Mouse (Mus musculus): ENCODE measurements at regions not wholly inside any gene's neighbourhood (a gene's known extent, or its start where the extent isn't known, plus 50 kb on each side); places are given as distances from the start of the nearest gene placed in this dataset.

- Histone ChIP-seq H3K36me3 (ENCODE audit: control insufficient read depth in 1 of 2, insufficient read depth in 2 of 2, low read length in 2 of 2) (no peaks in the 10 kb centered on the region), H3K27ac (ENCODE audit: control insufficient read depth, low read depth, low read length) (no peak overlapping the region), H3K27me3 (ENCODE audit: control insufficient read depth in 1 of 2, insufficient read depth in 2 of 2, low read length in 2 of 2) (no peaks in the 10 kb centered on the region), H3K9me3 (replicated peaks; ENCODE audit: insufficient read depth, low read length) (no peaks in the 10 kb centered on the region), H3K4me1 (ENCODE audit: control insufficient read depth in 1 of 2, insufficient read depth in 2 of 2, low read length in 2 of 2) (no peaks in the 10 kb centered on the region), H3K79me2 (ENCODE audit: control insufficient read depth, insufficient read depth, low read length, poor library complexity) (no peaks in the 10 kb centered on the region), H3K9ac (ENCODE audit: control insufficient read depth, low read depth, low read length, poor library complexity, severe bottlenecking) (no peak overlapping the region), H3K4me3 (ENCODE audit: control insufficient read depth in 1 of 2, insufficient read depth in 1 of 2, low read depth in 2 of 2, low read length in 2 of 2) (no peak overlapping the region)
- DNase-seq (ENCODE audit: low read depth, low spot score): no peak
- no peak for TF ChIP-seq MYB (IDR thresholded peaks at IDR 0.05; ENCODE audit: low read depth, low read length)
- no peak for TF ChIP-seq E2F4 (IDR thresholded peaks at IDR 0.05; ENCODE audit: borderline replicate concordance, low read depth, low read length)
- no peak for TF ChIP-seq TCF12 (IDR thresholded peaks at IDR 0.05; ENCODE audit: low read depth, low read length)
- no peak for TF ChIP-seq EP300 (IDR thresholded peaks at IDR 0.05; ENCODE audit: low read depth in 1 of 2, low read length in 2 of 2)
- TF ChIP-seq SIN3A (IDR thresholded peaks at IDR 0.05; ENCODE audit: low read length): no peak
- TF ChIP-seq JUND (IDR thresholded peaks at IDR 0.05; ENCODE audit: low read depth, low read length): no peak
- no peak for TF ChIP-seq POLR2AphosphoS2 (IDR thresholded peaks at IDR 0.05; ENCODE audit: low read length)
- no peak for TF ChIP-seq SMC3 (IDR thresholded peaks at IDR 0.05; ENCODE audit: low read depth, low read length)
- no peak for TF ChIP-seq MEF2A (IDR thresholded peaks at IDR 0.05; ENCODE audit: extremely low read depth, insufficient replicate concordance, low read depth, low read length, poor library complexity, severe bottlenecking)
- TF ChIP-seq ZMIZ1 (IDR thresholded peaks at IDR 0.05; ENCODE audit: low read depth, low read length): no peak
- TF ChIP-seq ETS1 (IDR thresholded peaks at IDR 0.05; ENCODE audit: low read depth, low read length): no peak
- TF ChIP-seq USF1 (IDR thresholded peaks at IDR 0.05; ENCODE audit: low read depth, low read length): no peak
- no peak for TF ChIP-seq BHLHE40 (IDR thresholded peaks at IDR 0.05; ENCODE audit: borderline replicate concordance, low read depth, low read length)
- no peak for TF ChIP-seq CHD2 (IDR thresholded peaks at IDR 0.05; ENCODE audit: low read length)
- no peak for TF ChIP-seq MYC (IDR thresholded peaks at IDR 0.05; ENCODE audit: low read depth, low read length)
- no peak for TF ChIP-seq NRF1 (IDR thresholded peaks at IDR 0.05; ENCODE audit: insufficient read depth, low read depth, low read length, poor library complexity, severe bottlenecking)
- TF ChIP-seq HCFC1 (IDR thresholded peaks at IDR 0.05; ENCODE audit: low read depth, low read length): no peak
Observed at GRCm38 (mm10) chr11:8212714-8213113, 451.6 kb downstream of the Tns3 start.

- no peaks in the 10 kb centered on the region for H3K27me3 ChIP-seq (ENCODE audit: control insufficient read depth in 1 of 2, insufficient read depth in 2 of 2, low read length in 2 of 2)
- H3K79me2 ChIP-seq (ENCODE audit: control insufficient read depth, insufficient read depth, low read length, poor library complexity): no peaks in the 10 kb centered on the region
- H3K9ac ChIP-seq (ENCODE audit: control insufficient read depth, low read depth, low read length, poor library complexity, severe bottlenecking): no peak overlapping the region
- H3K36me3 ChIP-seq (ENCODE audit: control insufficient read depth in 1 of 2, insufficient read depth in 2 of 2, low read length in 2 of 2): no peaks in the 10 kb centered on the region
- no peaks in the 10 kb centered on the region for H3K9me3 ChIP-seq (replicated peaks; ENCODE audit: insufficient read depth, low read length)
- DNase-seq (ENCODE audit: low read depth, low spot score): no peak
- no peak overlapping the region for H3K27ac ChIP-seq (ENCODE audit: control insufficient read depth, low read depth, low read length)
- H3K4me1 ChIP-seq (ENCODE audit: control insufficient read depth in 1 of 2, insufficient read depth in 2 of 2, low read length in 2 of 2): no peaks in the 10 kb centered on the region
- TF ChIP-seq POLR2AphosphoS2 (IDR thresholded peaks at IDR 0.05; ENCODE audit: low read length) (no peak), CTCF (IDR thresholded peaks at IDR 0.05 in 2 of 3, conservative IDR thresholded peaks at IDR 0.05 in 1 of 3; ENCODE audit: control insufficient read depth in 1 of 3, insufficient read depth in 1 of 3, low read depth in 2 of 3, low read length in 3 of 3, poor library complexity in 1 of 3, severe bottlenecking in 1 of 3) (no peak), TBP (IDR thresholded peaks at IDR 0.05; ENCODE audit: low read depth, low read length) (no peak), ZKSCAN1 (IDR thresholded peaks at IDR 0.05; ENCODE audit: low read depth, low read length) (no peak)
- H3K4me3 ChIP-seq (ENCODE audit: control insufficient read depth in 1 of 2, insufficient read depth in 1 of 2, low read depth in 2 of 2, low read length in 2 of 2): no peak overlapping the region
Observed at GRCm38 (mm10) chr11:8209041-8209440, 455.3 kb downstream of the Tns3 start.

Measured in MEL (cell line).